Mouse (Mus musculus) heart, adult 2 months (tissue): ENCODE measurements around the gene Zc3h12c.

Source experiments
- CTCF ChIP-seq: fragments of 200-600 bp; IDR thresholded peaks from 2 replicates; pipeline ENCODE4 v1.8.1; 2022; ENCODE audit warnings: antibody characterized with exemption, mild to moderate bottlenecking, moderate library complexity
- EP300 ChIP-seq: fragments of 200-500 bp; IDR thresholded peaks from 2 replicates; pipeline ENCODE4 v1.6.1; 2011; ENCODE audit warnings: low read depth, low read length, control low read depth; ENCODE audit not compliant: insufficient read depth
- POLR2A ChIP-seq: fragments of 200-500 bp; IDR thresholded peaks from 2 replicates; pipeline ENCODE4 v1.6.1; 2011; ENCODE audit warnings: mild to moderate bottlenecking, low read depth, low read length, control low read depth; ENCODE audit not compliant: insufficient read depth

DNA sequence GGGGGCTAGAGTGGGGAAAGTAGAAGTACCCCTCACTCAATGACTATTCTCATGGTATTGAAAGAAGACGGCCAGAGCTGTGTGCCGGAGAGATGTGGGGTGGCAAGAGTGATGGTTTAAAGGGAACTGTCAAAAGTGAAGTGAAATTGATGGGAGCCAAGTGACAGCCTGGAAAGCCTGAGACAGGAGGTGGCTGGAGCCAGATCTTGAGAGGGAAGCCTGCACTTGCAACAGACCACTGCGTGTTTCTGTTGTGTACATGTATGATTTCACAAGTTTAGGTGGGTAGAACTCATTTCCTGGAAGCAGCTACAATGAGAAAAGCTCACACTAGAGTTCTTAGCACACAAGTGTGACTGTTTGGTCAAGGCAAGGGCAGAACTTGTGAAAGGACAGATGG is 27.5 kb upstream of the Zc3h12c start:
- no peak for TF ChIP-seq POLR2A
- no peak for TF ChIP-seq CTCF
- no peak for TF ChIP-seq EP300
